Mouse (Mus musculus) neural tube, embryonic 13.5 days (tissue): ENCODE data around the gene Nox1. TPM values are rescaled to one million over a fixed set of nuclear protein-coding genes. Genes with fewer than 3 reads are reported as not detected.
A peak's percentile ranks its signal among the peaks of the same experiment; 100 is the strongest.

Source experiments
- ATAC-seq: fragments of 200-750 bp; cut with Nextera tagmentation; 2 replicates; pipeline ENCODE4 v1.8.0; 2017; ENCODE audit warnings: low read depth, mild to moderate bottlenecking, moderate TSS enrichment, moderate library complexity
- H3K27ac ChIP-seq: fragments of 300-500 bp; sonication (generic); replicated peaks from 2 replicates; pipeline ENCODE4 v1.5.1; 2015; ENCODE audit warnings: moderate library complexity, mild to moderate bottlenecking, inconsistent platforms
- H3K27me3 ChIP-seq: fragments of 300-500 bp; sonication (generic); 2 replicates; pipeline ENCODE4 v1.6.1; 2015; ENCODE audit warnings: mild to moderate bottlenecking, inconsistent platforms
- H3K36me3 ChIP-seq: fragments of 300-500 bp; sonication (generic); 2 replicates; pipeline ENCODE4 v1.6.1; 2015; ENCODE audit warnings: mild to moderate bottlenecking, inconsistent platforms
- H3K4me1 ChIP-seq: fragments of 300-500 bp; sonication (generic); replicated peaks from 2 replicates; pipeline ENCODE4 v1.6.1; 2015; ENCODE audit warnings: inconsistent platforms
- H3K4me2 ChIP-seq: fragments of 300-500 bp; sonication (generic); 2 replicates; pipeline ENCODE4 v1.6.1; 2015; ENCODE audit warnings: inconsistent platforms, mild to moderate bottlenecking, moderate library complexity
- H3K4me3 ChIP-seq: fragments of 300-500 bp; sonication (generic); 2 replicates; pipeline ENCODE4 v1.5.1; 2015; ENCODE audit warnings: mild to moderate bottlenecking, inconsistent platforms
- H3K9ac ChIP-seq: fragments of 300-500 bp; sonication (generic); 2 replicates; pipeline ENCODE4 v1.6.1; 2015; ENCODE audit warnings: moderate library complexity, mild to moderate bottlenecking, inconsistent platforms
- H3K9me3 ChIP-seq: fragments of 300-500 bp; sonication (generic); 2 replicates; pipeline ENCODE4 v1.6.1; 2016; ENCODE audit warnings: inconsistent platforms
- WGBS: fragments of 180-500 bp; shearing (Covaris S2); methylation state at CpG from one replicate; pipeline ENCODE4 v1.1.7; 2015; 5-methylcytosine and 5-hydroxymethylcytosine counted together
- polyA plus RNA-seq: library from polyadenylated mRNA; unstranded; fragments of >200 nt; fragmentation: Nextera tagmentation; extraction: Ambion mirVana; gene quantifications from 2 replicates; pipeline ENCODE4 v1.2.1, GENCODE M21; 2015

Gene Nox1
- polyA plus RNA-seq, 1 experiment from 2014 or later, result not detected

- no peaks in the 10 kb centered on the region for H3K27me3 ChIP-seq
- WGBS, result 98% methylated on average over 1 of the region's 1 CpGs
- ATAC-seq, result no peak
Observed at GRCm38 (mm10) chrX:134170584-134170983, 51.2 kb downstream of the Nox1 start.

GRCm38 (mm10) chrX:134163484-134163883, 58.3 kb downstream of the Nox1 start:
- Histone ChIP-seq H3K27ac (no peak overlapping the region), H3K4me1 (no peaks in the 10 kb centered on the region), H3K4me2 (peak overlapping the region; percentile 55; the same call in 1 of the 2 replicates), H3K9ac (no peak overlapping the region), H3K36me3 (no peaks in the 10 kb centered on the region), H3K4me3 (no peak overlapping the region), H3K9me3 (no peaks in the 10 kb centered on the region), H3K27me3 (peaks cover 7% of the 10 kb centered on the region)
- 50% methylated on average over 4 of the region's 4 CpGs for WGBS
- no peak for ATAC-seq

More at GRCm38 (mm10) chrX:134170584-134170983, 51.2 kb downstream of the Nox1 start:
- H3K4me3 ChIP-seq, result no peak overlapping the region
- no peak overlapping the region for H3K27ac ChIP-seq
- no peaks in the 10 kb centered on the region for H3K36me3 ChIP-seq
- no peaks in the 10 kb centered on the region for H3K4me1 ChIP-seq
- H3K4me2 ChIP-seq, result no peak overlapping the region
- no peak overlapping the region for H3K9ac ChIP-seq
- H3K9me3 ChIP-seq, result no peaks in the 10 kb centered on the region

DNA sequence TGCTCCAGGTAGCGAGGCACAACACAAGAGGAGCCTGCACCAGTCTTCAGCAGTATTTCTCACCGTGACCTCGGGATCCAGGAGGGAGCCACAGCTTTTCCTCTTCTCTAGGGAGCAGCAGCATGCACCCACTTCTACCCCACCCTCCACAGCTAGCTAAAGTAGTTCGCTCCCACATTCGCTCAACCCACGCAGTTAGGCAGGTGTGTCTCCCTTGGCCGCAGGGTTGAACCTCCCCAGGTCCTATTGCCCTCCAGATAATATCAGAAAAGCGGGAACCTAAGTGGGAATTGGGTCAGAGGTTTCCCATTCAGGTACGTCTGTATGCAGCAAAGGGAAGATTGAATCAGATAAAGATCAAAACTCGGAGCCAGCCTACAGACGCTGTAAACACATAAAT, 58.9 kb downstream of the Nox1 start:
- H3K27ac ChIP-seq, result no peak overlapping the region
- 25% methylated on average over 11 of the region's 11 CpGs for WGBS
- peak overlapping the region; percentile 55 for H3K4me2 ChIP-seq
- H3K9ac ChIP-seq, result peak overlapping the region; percentile 52; the same call in 1 of the 2 replicates
- H3K4me3 ChIP-seq, result peak overlapping the region; percentile 37
- no peaks in the 10 kb centered on the region for H3K36me3 ChIP-seq
- peaks cover 7% of the 10 kb centered on the region for H3K27me3 ChIP-seq
- no peak for ATAC-seq
- H3K9me3 ChIP-seq, result no peaks in the 10 kb centered on the region
- H3K4me1 ChIP-seq, result no peaks in the 10 kb centered on the region

GRCm38 (mm10) chrX:134162043-134162720, 59.6 kb downstream of the Nox1 start, which contains the start of gene Xkrx:
Gene Xkrx (minus strand): TSS chrX:134162076.
- Histone ChIP-seq H3K4me1 (no peaks in the 10 kb centered on the region), H3K4me3 (peak within 1 kb of the TSS; percentile 37), H3K4me2 (peak within 1 kb of the TSS; percentile 55), H3K9ac (peak within 1 kb of the TSS; percentile 52; the same call in 1 of the 2 replicates), H3K27me3 (peaks cover 7% of the 10 kb centered on the region), H3K27ac (no peak within 1 kb of the TSS), H3K36me3 (no peaks in the 10 kb centered on the region), H3K9me3 (no peaks in the 10 kb centered on the region)
- 38% methylated on average over 16 of the region's 16 CpGs for whole genome bisulfite sequencing
- ATAC-seq, result no peak

GRCm38 (mm10) chrX:134160442-134160841, 61.3 kb downstream of the Nox1 start:
- H3K4me3 ChIP-seq, result no peak overlapping the region
- no peak for ATAC-seq
- H3K4me1 ChIP-seq, result no peaks in the 10 kb centered on the region
- H3K9ac ChIP-seq, result no peak overlapping the region
- H3K27me3 ChIP-seq, result peaks cover 7% of the 10 kb centered on the region
- 90% methylated on average over 2 of the region's 2 CpGs for WGBS
- no peak overlapping the region for H3K4me2 ChIP-seq
- no peaks in the 10 kb centered on the region for H3K36me3 ChIP-seq
- H3K27ac ChIP-seq, result no peak overlapping the region
- H3K9me3 ChIP-seq, result no peaks in the 10 kb centered on the region

GRCm38 (mm10) chrX:134158151-134158550, 63.6 kb downstream of the Nox1 start:
- peaks cover 7% of the 10 kb centered on the region for H3K27me3 ChIP-seq
- H3K4me2 ChIP-seq, result no peak overlapping the region
- no peak overlapping the region for H3K4me3 ChIP-seq
- no peak overlapping the region for H3K27ac ChIP-seq
- no peak overlapping the region for H3K9ac ChIP-seq
- no peaks in the 10 kb centered on the region for H3K9me3 ChIP-seq
- no peak for ATAC-seq
- no peaks in the 10 kb centered on the region for H3K4me1 ChIP-seq
- WGBS, result 43% methylated on average over 7 of the region's 7 CpGs
- no peaks in the 10 kb centered on the region for H3K36me3 ChIP-seq

- Histone ChIP-seq H3K4me2 (no peak overlapping the region), H3K4me1 (no peaks in the 10 kb centered on the region), H3K9ac (no peak overlapping the region), H3K4me3 (no peak overlapping the region), H3K27me3 (0 out of 2 replicates have a peak, but pooled peaks cover 6% of the 10 kb centered on the region), H3K9me3 (no peaks in the 10 kb centered on the region), H3K36me3 (no peaks in the 10 kb centered on the region), H3K27ac (no peak overlapping the region)
- ATAC-seq, result no peak
- 88% methylated on average over 4 of the region's 4 CpGs for WGBS
Observed at GRCm38 (mm10) chrX:134141986-134142385, 79.8 kb downstream of the Nox1 start.

- WGBS, result 85% methylated on average over 1 of the region's 1 CpGs
- ATAC-seq, result no peak
Observed at GRCm38 (mm10) chrX:134141551-134141950, 80.2 kb downstream of the Nox1 start.

GRCm38 (mm10) chrX:134140024-134140423, 81.7 kb downstream of the Nox1 start:
- Histone ChIP-seq H3K36me3 (no peaks in the 10 kb centered on the region), H3K27ac (no peak overlapping the region), H3K4me1 (no peaks in the 10 kb centered on the region), H3K4me3 (no peak overlapping the region), H3K4me2 (no peak overlapping the region), H3K9ac (no peak overlapping the region), H3K27me3 (0 out of 2 replicates have a peak, but pooled peaks cover 6% of the 10 kb centered on the region), H3K9me3 (no peaks in the 10 kb centered on the region)
- no peak for ATAC-seq
- 77% methylated on average over 6 of the region's 6 CpGs for WGBS

More at GRCm38 (mm10) chrX:134141551-134141950, 80.2 kb downstream of the Nox1 start:
- no peak overlapping the region for H3K9ac ChIP-seq
- H3K4me3 ChIP-seq, result no peak overlapping the region
- H3K27ac ChIP-seq, result no peak overlapping the region
- H3K4me1 ChIP-seq, result no peaks in the 10 kb centered on the region
- H3K4me2 ChIP-seq, result no peak overlapping the region
- H3K27me3 ChIP-seq, result 0 out of 2 replicates have a peak, but pooled peaks cover 6% of the 10 kb centered on the region
- H3K9me3 ChIP-seq, result no peaks in the 10 kb centered on the region
- no peaks in the 10 kb centered on the region for H3K36me3 ChIP-seq

DNA sequence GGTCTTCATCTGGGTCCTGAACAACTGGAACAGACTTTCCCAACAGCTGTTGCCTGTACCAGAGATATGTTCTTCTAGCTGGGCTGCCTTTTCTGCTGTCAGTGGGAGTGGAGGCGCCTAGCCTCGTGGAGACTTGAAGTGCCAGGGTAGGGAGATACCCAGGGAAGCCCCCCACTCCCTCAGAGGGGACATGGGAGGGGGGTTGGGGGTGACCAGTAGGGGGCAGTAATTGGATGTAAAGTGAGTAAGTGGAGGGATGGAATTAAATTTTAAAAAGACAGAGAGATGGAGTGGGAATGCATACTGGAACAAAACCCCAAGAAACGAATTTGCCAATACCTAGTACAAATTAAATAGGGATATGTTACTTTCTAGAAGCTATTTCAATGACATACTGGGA, 87.9 kb downstream of the Nox1 start:
- H3K27me3 ChIP-seq, result peaks cover 21% of the 10 kb centered on the region
- no peaks in the 10 kb centered on the region for H3K36me3 ChIP-seq
- H3K9me3 ChIP-seq, result no peaks in the 10 kb centered on the region
- H3K4me2 ChIP-seq, result no peak overlapping the region
- no peak for ATAC-seq
- no peak overlapping the region for H3K27ac ChIP-seq
- 63% methylated on average over 3 of the region's 3 CpGs for WGBS
- no peak overlapping the region for H3K4me3 ChIP-seq
- H3K9ac ChIP-seq, result no peak overlapping the region
- H3K4me1 ChIP-seq, result no peaks in the 10 kb centered on the region

GRCm38 (mm10) chrX:134132295-134132694, 89.5 kb downstream of the Nox1 start:
- ATAC-seq, result no peak
- WGBS, result 37% methylated on average over 5 of the region's 5 CpGs

GRCm38 (mm10) chrX:134128549-134128948, 93.2 kb downstream of the Nox1 start:
- Histone ChIP-seq H3K4me1 (no peaks in the 10 kb centered on the region), H3K9ac (no peak overlapping the region), H3K27me3 (peaks cover 35% of the 10 kb centered on the region), H3K4me3 (no peak overlapping the region), H3K27ac (no peak overlapping the region), H3K4me2 (no peak overlapping the region), H3K9me3 (no peaks in the 10 kb centered on the region), H3K36me3 (no peaks in the 10 kb centered on the region)
- 81% methylated on average over 3 of the region's 3 CpGs for WGBS
- ATAC-seq, result no peak

More at GRCm38 (mm10) chrX:134132295-134132694, 89.5 kb downstream of the Nox1 start:
- Histone ChIP-seq H3K9me3 (no peaks in the 10 kb centered on the region), H3K4me1 (no peaks in the 10 kb centered on the region), H3K27ac (no peak overlapping the region), H3K9ac (no peak overlapping the region), H3K4me3 (no peak overlapping the region), H3K27me3 (peaks cover 31% of the 10 kb centered on the region), H3K36me3 (no peaks in the 10 kb centered on the region), H3K4me2 (no peak overlapping the region)
